Mouse (Mus musculus) 416B (cell line): Measurements from ENCODE around the gene Kcnd1.
A peak's percentile ranks its signal among the peaks of the same experiment; 100 is the strongest.

Experiments
- DNase-seq: peaks from one replicate; pipeline ENCODE4 v3.0.0; 2011; ENCODE audit warnings: low read depth

Gene Kcnd1

DNA sequence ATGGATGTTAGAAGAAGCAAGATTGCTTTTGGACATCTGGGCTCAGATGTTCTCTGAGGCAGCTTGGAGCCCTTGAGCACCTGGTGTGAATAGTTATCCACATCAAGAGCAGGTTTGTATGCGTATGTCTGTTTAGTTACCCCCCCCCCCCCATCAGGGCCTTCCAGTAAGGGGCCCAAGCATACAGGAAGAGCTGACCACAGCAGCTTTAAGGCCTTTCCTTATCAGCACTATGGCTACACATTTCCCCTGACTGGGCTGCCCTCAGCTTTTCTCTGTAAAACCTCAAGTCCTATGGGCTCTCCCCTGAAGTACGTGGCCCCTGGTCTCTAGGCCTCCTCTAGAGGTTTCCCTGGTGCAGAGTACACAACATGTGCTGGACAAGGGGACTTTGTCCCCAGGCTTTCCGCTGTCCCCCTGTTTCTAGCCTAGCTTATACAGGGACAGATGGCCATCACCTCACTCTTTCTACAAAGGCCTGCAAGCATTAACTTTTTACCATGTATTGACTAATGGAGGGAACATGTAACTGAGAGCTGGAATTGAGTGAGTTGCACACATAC, 37.2 kb downstream of the Kcnd1 start:
- peak; percentile 88 for DNase-seq

DNA sequence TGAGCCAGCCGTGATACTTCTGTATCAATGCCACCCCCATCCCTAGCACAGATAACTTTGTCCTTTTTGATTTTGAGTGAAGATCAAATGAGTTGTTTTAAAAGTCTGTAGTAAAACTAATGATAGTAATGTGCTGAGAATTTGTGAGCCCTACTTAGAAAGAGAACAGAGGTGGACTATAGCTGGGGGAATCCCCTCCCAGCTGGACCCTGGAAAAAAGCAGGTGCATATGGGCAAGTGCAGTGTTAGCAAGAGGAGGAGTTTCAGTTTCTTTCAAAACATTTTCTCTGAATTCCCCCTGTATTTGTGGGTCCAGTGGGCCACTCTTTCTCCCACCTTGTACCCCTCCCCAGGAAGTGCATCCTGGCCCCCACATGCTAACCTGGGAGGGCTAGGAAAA, 41.1 kb downstream of the Kcnd1 start:
- DNase-seq, result no peak

DNA sequence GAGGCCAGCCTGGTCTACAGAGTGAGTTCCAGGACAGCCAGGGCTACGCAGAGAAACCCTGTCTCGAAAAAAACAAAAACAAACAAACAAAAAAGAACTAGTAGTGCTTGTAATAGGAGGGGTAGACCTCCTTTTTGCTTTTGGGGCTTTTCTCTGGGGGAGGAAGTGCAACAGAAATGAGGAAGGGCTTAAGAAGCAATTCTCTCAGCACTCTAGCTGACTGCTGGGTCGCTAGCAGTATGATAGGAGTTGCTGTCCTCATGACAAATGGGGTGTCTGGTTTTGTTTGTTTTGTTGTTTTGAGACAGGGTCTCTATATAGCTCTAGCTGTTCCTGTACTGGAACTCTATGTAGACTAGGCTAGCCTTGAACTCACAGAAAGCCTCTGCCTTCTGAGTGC, 42.5 kb downstream of the Kcnd1 start:
- DNase-seq, result no peak

DNA sequence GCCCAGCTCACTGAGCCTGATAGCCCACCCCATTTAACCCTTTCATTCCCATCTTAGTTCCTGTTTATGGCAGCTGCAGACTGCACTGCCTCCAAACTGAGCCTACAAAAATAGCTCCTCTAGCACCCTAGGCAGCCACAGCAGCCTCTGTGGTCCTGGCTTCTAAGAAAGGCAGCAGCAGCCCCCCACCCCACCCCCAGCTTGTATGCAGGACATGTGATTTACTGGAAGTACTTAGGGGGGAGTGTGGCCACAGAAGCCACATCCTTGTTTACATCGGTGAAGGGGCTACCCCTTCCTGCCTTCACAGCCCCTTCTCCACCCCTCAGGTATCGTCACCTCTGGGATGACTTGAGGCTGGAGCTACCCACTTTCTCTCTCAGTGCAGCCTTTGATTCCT, 43.3 kb downstream of the Kcnd1 start:
- peak; percentile 54 for DNase-seq

DNA sequence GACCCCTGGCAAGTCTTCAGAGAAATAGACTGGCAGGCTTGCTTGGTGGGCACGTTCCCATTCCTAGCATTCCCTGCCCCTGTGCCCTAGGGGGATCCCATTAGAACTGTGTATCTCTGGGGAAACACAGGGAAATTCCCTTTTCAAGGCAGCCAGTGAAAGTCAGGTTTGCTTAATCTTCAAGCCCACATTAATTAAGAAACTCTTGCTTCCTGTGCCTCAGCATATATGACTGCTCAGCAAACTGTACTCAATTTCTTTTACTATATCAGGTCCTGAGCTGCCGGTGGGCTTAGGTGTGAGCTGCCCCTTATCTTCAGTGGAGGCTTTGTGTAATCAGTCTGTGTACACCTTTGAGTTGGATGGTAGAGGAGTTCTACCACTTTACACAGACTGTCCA, 43.7 kb downstream of the Kcnd1 start:
- DNase-seq, result no peak

DNA sequence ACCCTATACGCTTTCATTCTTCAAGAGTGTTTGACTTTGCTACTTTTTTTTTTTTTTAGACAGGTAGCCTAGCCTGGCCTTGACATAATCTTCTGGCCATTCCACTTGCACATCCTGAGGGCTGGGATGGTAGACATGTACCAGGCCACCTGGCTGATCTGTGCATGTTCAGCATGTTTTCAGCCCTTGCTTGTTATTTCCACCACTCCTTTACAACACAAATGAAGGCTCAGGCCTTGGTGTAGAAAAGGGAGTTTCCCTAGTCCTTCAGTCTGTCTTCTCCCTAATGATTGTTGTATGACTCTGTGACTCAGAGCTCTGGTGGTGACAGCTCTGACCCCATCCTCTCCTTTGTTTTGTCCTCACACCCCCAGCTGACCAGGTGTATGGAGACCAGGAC, 45.1 kb downstream of the Kcnd1 start:
- DNase-seq, result no peak

DNA sequence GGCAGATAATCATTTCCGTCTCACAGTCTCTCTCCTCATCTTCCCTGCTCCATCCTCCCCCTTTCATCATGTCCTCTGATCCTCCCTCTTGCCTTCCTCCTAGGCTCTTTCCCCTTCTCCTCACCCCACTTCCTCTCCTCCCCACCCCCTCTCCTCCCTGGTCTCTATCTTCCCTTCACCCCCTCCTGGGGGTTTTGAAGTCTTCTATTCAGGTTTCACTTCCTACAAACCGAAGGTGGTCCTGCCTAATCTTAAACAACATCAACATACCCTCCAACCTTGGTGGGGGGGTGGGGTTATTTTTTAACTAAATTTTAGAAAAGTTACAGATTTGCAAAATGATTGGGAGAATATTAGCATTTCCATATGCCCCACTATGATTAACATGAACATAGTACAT, 46.4 kb downstream of the Kcnd1 start:
- DNase-seq, result no peak

DNA sequence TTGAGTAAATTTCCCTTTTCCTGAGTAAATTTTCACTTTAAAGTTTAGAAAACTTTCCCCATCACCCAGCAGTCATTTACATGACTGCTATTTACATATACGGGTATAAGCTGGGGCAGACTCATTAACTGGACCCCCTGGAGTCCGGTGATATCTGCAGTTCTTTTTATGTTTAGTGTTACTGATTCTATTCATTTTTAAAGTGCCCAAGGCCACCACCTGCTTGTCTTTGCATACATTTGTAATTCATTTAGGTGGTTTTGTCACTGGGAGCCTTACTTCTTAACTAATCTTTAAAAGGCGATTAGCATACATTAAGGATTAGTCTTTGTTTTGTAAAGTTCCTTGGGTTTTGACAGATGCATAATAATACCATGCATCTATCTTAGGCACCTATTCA, 47.7 kb downstream of the Kcnd1 start:
- no peak for DNase-seq

DNA sequence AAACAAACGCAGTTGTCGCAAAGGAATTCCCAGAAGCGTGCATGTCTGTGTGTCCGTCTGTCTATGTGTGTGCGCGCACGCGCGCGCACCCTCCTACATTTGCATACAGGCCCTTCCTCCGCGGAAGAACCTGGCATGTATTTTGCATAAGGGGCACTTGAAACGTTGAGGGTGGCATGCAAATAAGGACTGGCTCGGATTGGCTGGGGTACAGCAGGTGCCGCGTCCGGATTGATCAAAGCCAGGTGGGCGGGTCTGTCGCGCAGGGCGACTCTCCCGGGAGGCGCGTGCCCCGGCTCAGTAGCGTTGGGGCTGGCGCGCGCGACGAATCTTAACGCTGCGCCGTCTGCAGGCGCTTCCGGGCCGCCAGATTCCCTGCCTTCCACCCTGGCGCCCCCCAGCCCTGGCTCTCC, 55.9 kb downstream of the Kcnd1 start, which contains the start of gene Pim2:
Gene Pim2 (plus strand): TSS at position 256 of the 413 bp plus-strand sequence.
- DNase-seq, result peak; percentile 92

DNA sequence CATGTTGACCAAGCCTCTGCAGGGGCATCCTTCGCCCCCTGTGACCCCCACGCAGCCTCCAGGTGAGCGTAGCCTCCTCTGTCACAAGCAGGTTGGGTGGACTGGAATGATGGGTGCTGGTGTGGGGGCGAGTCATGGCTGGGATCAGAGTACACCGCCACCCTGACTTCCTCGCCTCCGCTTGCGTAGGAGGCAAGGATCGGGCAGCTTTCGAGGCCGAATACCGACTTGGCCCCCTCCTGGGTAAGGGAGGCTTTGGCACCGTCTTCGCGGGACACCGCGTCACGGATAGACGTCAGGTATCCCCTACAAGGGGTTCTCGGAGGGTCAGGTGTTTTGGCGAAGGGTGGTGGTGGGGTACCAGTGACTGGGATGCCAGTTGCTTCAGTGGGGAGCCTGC, 56.4 kb downstream of the Kcnd1 start:
- DNase-seq, result no peak

DNA sequence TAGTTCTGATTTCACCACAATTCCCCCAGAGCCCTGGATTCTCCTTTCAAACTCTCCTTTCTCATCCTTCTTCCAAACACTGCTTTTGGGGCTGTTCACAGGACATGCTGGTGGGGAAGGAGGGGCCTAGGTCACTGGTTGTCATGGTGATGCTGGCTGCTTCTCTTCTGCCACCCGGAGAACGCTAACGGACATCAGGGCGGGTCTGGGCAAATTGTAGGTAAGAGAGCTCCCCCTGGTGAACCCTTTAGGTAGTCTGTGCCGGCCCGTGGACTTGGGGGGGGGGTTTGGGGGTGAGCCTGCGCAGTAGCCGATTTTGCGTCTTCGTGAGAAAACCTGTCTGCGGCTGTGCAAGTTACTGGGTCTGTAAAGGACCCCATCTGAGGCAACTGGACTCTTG, 57.7 kb downstream of the Kcnd1 start:
- peak; percentile 91 for DNase-seq

DNA sequence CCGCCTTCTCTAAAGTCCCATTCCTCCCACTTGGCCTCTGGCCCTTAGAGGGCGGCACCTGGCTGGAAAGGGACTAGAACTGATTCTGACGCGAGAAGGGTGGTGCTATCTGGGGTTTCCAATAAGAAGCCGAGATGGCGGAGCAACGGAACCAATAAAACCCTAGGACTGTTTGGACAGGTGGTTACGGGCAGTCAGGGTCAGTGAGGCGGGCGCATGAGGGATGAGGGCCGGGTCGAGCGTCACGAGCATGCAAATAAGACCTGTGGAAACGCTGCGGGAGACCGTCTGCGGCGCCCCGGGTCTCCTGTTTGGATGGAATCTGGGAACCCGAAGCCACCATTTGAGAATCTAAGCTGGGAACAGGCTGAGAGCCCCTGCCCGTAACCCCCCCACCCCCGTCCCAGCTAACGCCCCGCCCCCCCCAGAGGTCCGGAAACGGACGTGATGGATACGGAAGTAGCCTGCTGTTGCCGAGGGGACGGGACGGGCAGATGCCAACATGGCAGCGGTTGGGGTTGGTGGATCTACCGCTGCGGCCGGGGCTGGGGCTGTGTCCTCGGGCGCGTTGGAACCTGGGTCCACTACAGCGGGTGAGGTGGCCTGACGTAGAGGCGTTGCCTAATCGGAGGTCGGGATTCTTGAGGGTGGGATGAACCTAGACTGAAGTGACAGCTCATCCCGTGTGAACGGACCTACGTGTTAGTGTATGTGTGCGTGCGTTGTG, 61.9 kb downstream of the Kcnd1 start, which contains the start of gene Slc35a2:
Gene Slc35a2 (plus strand): TSS at position 188 of the 727 bp plus-strand sequence.
- peak; percentile 95 for DNase-seq
